Mouse (Mus musculus): Measurements from ENCODE around the gene Frmpd1. TPM values are rescaled to one million over a fixed set of nuclear protein-coding genes. Genes with fewer than 3 reads are reported as not detected.

Gene Frmpd1
- 0.42 and 0.62 TPM in 2 replicates for polyA plus RNA-seq (2015; fragmentation: Nextera tagmentation; extraction: Ambion mirVana)

DNA sequence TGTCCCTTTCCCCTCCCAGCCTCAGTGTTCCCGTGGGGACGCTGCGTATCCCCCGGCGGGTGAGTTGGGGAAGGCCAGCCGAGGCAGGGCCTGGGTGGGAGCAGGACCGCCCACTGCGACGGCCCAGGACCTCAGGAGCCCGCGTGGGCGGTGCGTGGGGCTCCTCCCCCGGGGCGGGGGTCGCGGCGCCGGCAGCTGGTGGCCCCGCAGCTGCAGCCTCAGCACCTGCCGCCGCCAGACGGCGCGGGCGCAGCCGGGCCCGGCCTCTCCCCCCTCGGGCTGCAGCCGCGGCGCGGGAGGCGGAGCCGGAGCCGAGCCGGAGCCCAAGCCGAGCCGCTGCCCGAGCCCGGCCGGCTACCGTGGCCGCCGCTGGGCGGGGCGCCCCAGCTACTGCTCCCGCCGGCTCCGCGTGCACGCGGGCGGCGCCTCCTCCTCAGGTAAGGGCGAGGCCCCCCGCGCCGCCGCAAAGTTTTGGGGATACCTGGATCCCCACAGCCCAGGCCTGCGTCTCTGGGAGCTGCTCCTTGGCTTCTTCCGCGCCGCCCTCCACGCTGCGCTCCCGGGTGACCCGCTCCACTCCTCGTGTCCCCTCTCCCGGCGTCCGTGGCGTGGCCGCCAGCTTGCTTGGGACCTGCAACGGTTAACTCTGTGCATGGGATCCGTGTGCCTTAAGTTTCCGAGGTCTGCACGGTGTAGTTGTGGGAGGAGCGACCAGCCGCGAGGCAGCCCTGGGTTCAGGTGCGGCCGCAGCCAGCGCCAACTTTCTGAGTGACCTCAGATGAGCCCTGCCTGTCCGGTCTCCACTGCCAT, at the start of gene Frmpd1:
Gene Frmpd1, plus strand, starts transcription at position 355 of the 810 bp plus-strand sequence.
- Histone ChIP-seq H3K9ac (replicated peaks; ENCODE audit: low read depth, low read length) (peak within 1 kb of the TSS; percentile 56), H3K9me3 (ENCODE audit: control insufficient read depth, low read length) (no peaks in the 10 kb centered on the region), H3K27ac (ENCODE audit: low read length) (no peak within 1 kb of the TSS), H3K4me1 (replicated peaks; ENCODE audit: control insufficient read depth, insufficient read depth, low read length) (peaks cover 5% of the 10 kb centered on the region), H3K36me3 (ENCODE audit: control insufficient read depth, insufficient read depth) (no peaks in the 10 kb centered on the region), H3K4me3 (replicated peaks; ENCODE audit: low read length) (peak within 1 kb of the TSS; percentile 62), H3K4me2 (ENCODE audit: low read length) (peak within 1 kb of the TSS; percentile 96), H3K27me3 (replicated peaks; ENCODE audit: control insufficient read depth, insufficient read depth, low read length) (peaks cover 9% of the 10 kb centered on the region; the same call in 1 of the 2 replicates)
- under 1% methylated on average over 47 of the region's 85 CpGs for WGBS
- peak; percentile 92 for ATAC-seq

DNA sequence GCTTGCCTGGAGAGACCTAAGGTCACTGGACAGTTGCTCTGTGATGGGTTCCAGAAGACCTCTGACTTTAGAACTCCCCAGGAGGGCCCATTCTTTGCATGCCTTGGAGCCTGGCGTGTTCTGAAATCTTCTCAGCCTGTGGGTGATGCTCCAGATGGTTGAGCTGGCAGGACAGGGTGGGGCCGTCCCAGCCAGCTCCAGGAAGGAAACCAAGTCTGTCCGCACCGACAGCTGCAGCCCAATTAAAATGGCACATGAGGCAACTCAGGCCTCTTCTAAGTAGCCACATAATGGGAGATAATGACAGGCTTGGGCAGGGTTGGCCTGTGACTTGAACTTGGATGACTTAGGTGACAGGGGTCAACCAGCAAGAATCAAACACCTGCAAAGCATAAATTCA, 47.0 kb upstream of the Frmpd1 start:
- ATAC-seq, result no peak
- H3K4me1 ChIP-seq (replicated peaks; ENCODE audit: control insufficient read depth, insufficient read depth, low read length), result peaks cover under 1% of the 10 kb centered on the region
- H3K9ac ChIP-seq (replicated peaks; ENCODE audit: low read depth, low read length), result no peak overlapping the region
- H3K27me3 ChIP-seq (replicated peaks; ENCODE audit: control insufficient read depth, insufficient read depth, low read length), result no peaks in the 10 kb centered on the region
- no peaks in the 10 kb centered on the region for H3K9me3 ChIP-seq (ENCODE audit: control insufficient read depth, low read length)
- H3K36me3 ChIP-seq (ENCODE audit: control insufficient read depth, insufficient read depth), result no peaks in the 10 kb centered on the region
- no peak overlapping the region for H3K27ac ChIP-seq (ENCODE audit: low read length)
- H3K4me3 ChIP-seq (replicated peaks; ENCODE audit: low read length), result no peak overlapping the region
- no peak overlapping the region for H3K4me2 ChIP-seq (ENCODE audit: low read length)
- 54% methylated on average over 4 of the region's 4 CpGs for WGBS

GRCm38 (mm10) chr4:45141835-45142234, 42.8 kb upstream of the Frmpd1 start:
- Histone ChIP-seq H3K4me1 (replicated peaks; ENCODE audit: control insufficient read depth, insufficient read depth, low read length) (peaks cover 4% of the 10 kb centered on the region), H3K9me3 (ENCODE audit: control insufficient read depth, low read length) (no peaks in the 10 kb centered on the region), H3K27ac (ENCODE audit: low read length) (no peak overlapping the region), H3K27me3 (replicated peaks; ENCODE audit: control insufficient read depth, insufficient read depth, low read length) (0 out of 2 replicates have a peak, but pooled peaks cover 2% of the 10 kb centered on the region), H3K4me2 (ENCODE audit: low read length) (no peak overlapping the region), H3K4me3 (replicated peaks; ENCODE audit: low read length) (no peak overlapping the region), H3K36me3 (ENCODE audit: control insufficient read depth, insufficient read depth) (no peaks in the 10 kb centered on the region), H3K9ac (replicated peaks; ENCODE audit: low read depth, low read length) (no peak overlapping the region)
- WGBS, result 73% methylated on average over 5 of the region's 5 CpGs
- ATAC-seq, result no peak

DNA sequence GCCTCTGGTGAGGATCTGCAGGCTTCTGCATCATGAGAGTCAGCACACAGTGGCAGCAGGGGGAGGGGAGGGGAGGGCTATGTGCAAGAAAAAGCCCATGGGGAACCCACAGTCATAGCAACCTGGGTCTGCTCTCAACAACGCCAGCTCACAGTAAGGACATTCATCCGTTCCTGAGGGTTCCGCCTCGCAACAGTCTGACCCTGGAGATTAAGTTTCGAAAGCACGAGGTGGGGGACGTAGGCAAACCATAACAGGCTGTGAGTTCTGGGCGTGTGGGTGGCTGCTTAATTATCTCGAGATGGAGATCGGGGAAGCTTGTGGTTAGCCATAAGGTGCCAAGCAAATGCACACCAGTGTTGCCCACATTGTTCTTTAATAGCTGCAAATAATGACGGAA, 42.3 kb upstream of the Frmpd1 start:
- Histone ChIP-seq H3K4me2 (ENCODE audit: low read length) (no peak overlapping the region), H3K9ac (replicated peaks; ENCODE audit: low read depth, low read length) (no peak overlapping the region), H3K4me1 (replicated peaks; ENCODE audit: control insufficient read depth, insufficient read depth, low read length) (peaks cover 4% of the 10 kb centered on the region), H3K9me3 (ENCODE audit: control insufficient read depth, low read length) (no peaks in the 10 kb centered on the region), H3K27ac (ENCODE audit: low read length) (no peak overlapping the region), H3K27me3 (replicated peaks; ENCODE audit: control insufficient read depth, insufficient read depth, low read length) (0 out of 2 replicates have a peak, but pooled peaks cover 2% of the 10 kb centered on the region), H3K36me3 (ENCODE audit: control insufficient read depth, insufficient read depth) (no peaks in the 10 kb centered on the region), H3K4me3 (replicated peaks; ENCODE audit: low read length) (no peak overlapping the region)
- WGBS, result 29% methylated on average over 11 of the region's 11 CpGs
- ATAC-seq, result no peak; the same call in 1 of the 2 replicates

DNA sequence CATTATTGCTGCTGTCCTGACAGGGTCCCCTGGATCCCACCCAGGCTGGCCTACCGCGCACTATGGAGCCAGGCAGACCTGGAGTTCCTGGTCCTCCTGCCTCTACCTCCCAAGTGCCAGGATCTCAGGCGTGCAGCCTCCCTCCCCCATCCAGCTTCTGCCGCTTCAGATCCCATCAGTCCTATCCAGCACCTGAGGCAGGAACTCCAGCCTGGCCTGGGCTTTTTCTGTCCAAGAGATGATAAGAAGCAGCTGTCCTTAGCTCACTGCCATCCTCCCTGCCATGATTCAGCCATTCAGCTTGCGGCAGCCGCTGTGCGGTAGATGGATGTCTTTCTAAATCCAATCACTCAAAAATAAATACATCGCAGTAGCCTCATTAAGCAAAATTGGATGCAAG, 41.7 kb upstream of the Frmpd1 start:
- Histone ChIP-seq H3K9ac (replicated peaks; ENCODE audit: low read depth, low read length) (no peak overlapping the region), H3K4me1 (replicated peaks; ENCODE audit: control insufficient read depth, insufficient read depth, low read length) (peaks cover 4% of the 10 kb centered on the region), H3K4me2 (ENCODE audit: low read length) (no peak overlapping the region), H3K9me3 (ENCODE audit: control insufficient read depth, low read length) (no peaks in the 10 kb centered on the region), H3K4me3 (replicated peaks; ENCODE audit: low read length) (no peak overlapping the region), H3K36me3 (ENCODE audit: control insufficient read depth, insufficient read depth) (no peaks in the 10 kb centered on the region), H3K27ac (ENCODE audit: low read length) (no peak overlapping the region), H3K27me3 (replicated peaks; ENCODE audit: control insufficient read depth, insufficient read depth, low read length) (0 out of 2 replicates have a peak, but pooled peaks cover 2% of the 10 kb centered on the region)
- 65% methylated on average over 8 of the region's 8 CpGs for WGBS
- ATAC-seq, result no peak

GRCm38 (mm10) chr4:45156433-45156832, 28.2 kb upstream of the Frmpd1 start:
- no peaks in the 10 kb centered on the region for H3K9me3 ChIP-seq (ENCODE audit: control insufficient read depth, low read length)
- H3K27ac ChIP-seq (ENCODE audit: low read length), result no peak overlapping the region
- H3K9ac ChIP-seq (replicated peaks; ENCODE audit: low read depth, low read length), result no peak overlapping the region
- H3K4me2 ChIP-seq (ENCODE audit: low read length), result no peak overlapping the region
- H3K4me3 ChIP-seq (replicated peaks; ENCODE audit: low read length), result no peak overlapping the region
- no peaks in the 10 kb centered on the region for H3K36me3 ChIP-seq (ENCODE audit: control insufficient read depth, insufficient read depth)
- no peaks in the 10 kb centered on the region for H3K4me1 ChIP-seq (replicated peaks; ENCODE audit: control insufficient read depth, insufficient read depth, low read length)
- no peaks in the 10 kb centered on the region for H3K27me3 ChIP-seq (replicated peaks; ENCODE audit: control insufficient read depth, insufficient read depth, low read length)
- whole genome bisulfite sequencing, result 73% methylated on average over 3 of the region's 3 CpGs
- ATAC-seq, result no peak

GRCm38 (mm10) chr4:45158608-45159007, 26.1 kb upstream of the Frmpd1 start:
- Histone ChIP-seq H3K4me2 (ENCODE audit: low read length) (no peak overlapping the region), H3K4me3 (replicated peaks; ENCODE audit: low read length) (no peak overlapping the region), H3K27ac (ENCODE audit: low read length) (no peak overlapping the region), H3K4me1 (replicated peaks; ENCODE audit: control insufficient read depth, insufficient read depth, low read length) (no peaks in the 10 kb centered on the region), H3K9ac (replicated peaks; ENCODE audit: low read depth, low read length) (no peak overlapping the region), H3K27me3 (replicated peaks; ENCODE audit: control insufficient read depth, insufficient read depth, low read length) (no peaks in the 10 kb centered on the region), H3K9me3 (ENCODE audit: control insufficient read depth, low read length) (no peaks in the 10 kb centered on the region), H3K36me3 (ENCODE audit: control insufficient read depth, insufficient read depth) (no peaks in the 10 kb centered on the region)
- ATAC-seq, result no peak
- 76% methylated on average over 9 of the region's 9 CpGs for WGBS

GRCm38 (mm10) chr4:45160773-45161172, 23.9 kb upstream of the Frmpd1 start:
- Histone ChIP-seq H3K36me3 (ENCODE audit: control insufficient read depth, insufficient read depth) (no peaks in the 10 kb centered on the region), H3K4me1 (replicated peaks; ENCODE audit: control insufficient read depth, insufficient read depth, low read length) (no peaks in the 10 kb centered on the region), H3K4me3 (replicated peaks; ENCODE audit: low read length) (no peak overlapping the region), H3K4me2 (ENCODE audit: low read length) (no peak overlapping the region), H3K9me3 (ENCODE audit: control insufficient read depth, low read length) (no peaks in the 10 kb centered on the region), H3K9ac (replicated peaks; ENCODE audit: low read depth, low read length) (no peak overlapping the region), H3K27me3 (replicated peaks; ENCODE audit: control insufficient read depth, insufficient read depth, low read length) (no peaks in the 10 kb centered on the region), H3K27ac (ENCODE audit: low read length) (no peak overlapping the region)
- 80% methylated on average over 6 of the region's 6 CpGs for WGBS
- no peak for ATAC-seq

DNA sequence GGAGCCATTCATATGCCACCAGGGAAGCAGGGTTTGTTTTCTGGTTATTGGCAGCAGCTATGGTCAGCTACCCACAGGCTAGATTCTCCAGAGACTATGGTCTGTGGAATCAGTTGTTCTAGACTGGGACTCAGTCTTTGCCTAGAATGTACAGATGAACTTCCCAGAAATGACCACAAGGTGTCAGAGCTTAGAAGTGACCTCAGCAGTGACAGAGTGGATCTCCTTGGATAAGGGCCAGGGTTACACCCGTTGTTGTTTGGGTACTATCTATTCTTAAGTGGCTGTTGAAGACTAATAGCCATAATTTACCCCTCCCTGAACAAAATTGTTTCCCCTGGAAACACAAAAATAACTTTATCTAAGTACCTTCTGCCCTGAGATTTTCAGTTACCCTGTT, 21.0 kb upstream of the Frmpd1 start:
- no peak overlapping the region for H3K4me2 ChIP-seq (ENCODE audit: low read length)
- no peak for ATAC-seq
- no peak overlapping the region for H3K27ac ChIP-seq (ENCODE audit: low read length)
- no peaks in the 10 kb centered on the region for H3K9me3 ChIP-seq (ENCODE audit: control insufficient read depth, low read length)
- H3K27me3 ChIP-seq (replicated peaks; ENCODE audit: control insufficient read depth, insufficient read depth, low read length), result no peaks in the 10 kb centered on the region
- H3K4me1 ChIP-seq (replicated peaks; ENCODE audit: control insufficient read depth, insufficient read depth, low read length), result no peaks in the 10 kb centered on the region
- no peak overlapping the region for H3K4me3 ChIP-seq (replicated peaks; ENCODE audit: low read length)
- H3K9ac ChIP-seq (replicated peaks; ENCODE audit: low read depth, low read length), result no peak overlapping the region
- H3K36me3 ChIP-seq (ENCODE audit: control insufficient read depth, insufficient read depth), result no peaks in the 10 kb centered on the region
- WGBS, result 17% methylated on average over 1 of the region's 1 CpGs
